Mouse (Mus musculus) stomach, embryonic 14.5 days (tissue): ENCODE data around the gene Lamp5. TPM values are rescaled to one million over a fixed set of nuclear protein-coding genes. Genes with fewer than 3 reads are reported as not detected.

Experiments used
- ATAC-seq: fragments of 200-750 bp; cut with Nextera tagmentation; 2 replicates; pipeline ENCODE4 v1.8.0; 2017; ENCODE audit warnings: low read depth, moderate TSS enrichment; ENCODE audit not compliant: insufficient number of reproducible peaks, insufficient read depth, low FRiP score
- H3K27ac ChIP-seq: fragments of 300-500 bp; sonication (generic); 2 replicates; pipeline ENCODE4 v1.5.1; 2014; ENCODE audit warnings: mild to moderate bottlenecking, low read length, moderate library complexity, mixed read lengths
- H3K27me3 ChIP-seq: fragments of 300-500 bp; sonication (generic); 2 replicates; pipeline ENCODE4 v1.6.1; 2014; ENCODE audit warnings: low read length, control low read depth, mixed read lengths; ENCODE audit not compliant: control insufficient read depth, insufficient read depth
- H3K36me3 ChIP-seq: fragments of 300-500 bp; sonication (generic); 2 replicates; pipeline ENCODE4 v1.6.1; 2014; ENCODE audit warnings: mild to moderate bottlenecking, control low read depth, low read length, moderate library complexity, mixed read lengths; ENCODE audit not compliant: control insufficient read depth, insufficient read depth
- H3K4me1 ChIP-seq: fragments of 300-500 bp; sonication (generic); 2 replicates; pipeline ENCODE4 v1.6.1; 2014; ENCODE audit warnings: low read length, control low read depth, mixed read lengths; ENCODE audit not compliant: control insufficient read depth, insufficient read depth
- H3K4me2 ChIP-seq: fragments of 300-500 bp; sonication (generic); replicated peaks from 2 replicates; pipeline ENCODE4 v1.6.1; 2014; ENCODE audit warnings: low read depth, low read length, control low read depth
- H3K4me3 ChIP-seq: fragments of 300-500 bp; sonication (generic); 2 replicates; pipeline ENCODE4 v1.5.1; 2014; ENCODE audit warnings: low read depth, low read length, control low read depth
- H3K9ac ChIP-seq: fragments of 300-500 bp; sonication (generic); replicated peaks from 2 replicates; pipeline ENCODE4 v1.6.1; 2014; ENCODE audit warnings: low read depth, mild to moderate bottlenecking, control low read depth, low read length, moderate library complexity, mixed read lengths
- H3K9me3 ChIP-seq: fragments of 300-500 bp; sonication (generic); 2 replicates; pipeline ENCODE4 v1.6.1; 2016; ENCODE audit warnings: low read depth, low read length, control low read depth; ENCODE audit not compliant: control insufficient read depth
- WGBS: fragments of 180-500 bp; shearing (Covaris S2); extraction: QIAGEN DNeasy Blood & Tissue Kit; methylation state at CpG from one replicate; pipeline ENCODE4 v1.1.7; 2014; 5-methylcytosine and 5-hydroxymethylcytosine counted together
- polyA plus RNA-seq: library from polyadenylated mRNA; unstranded; fragments of >200 nt; fragmentation: Nextera tagmentation; extraction: Ambion mirVana; gene quantifications from 2 replicates; pipeline ENCODE4 v1.2.1, GENCODE M21; 2014

Gene Lamp5
- polyA plus RNA-seq, 1 experiment from 2014 or later = not detected

DNA sequence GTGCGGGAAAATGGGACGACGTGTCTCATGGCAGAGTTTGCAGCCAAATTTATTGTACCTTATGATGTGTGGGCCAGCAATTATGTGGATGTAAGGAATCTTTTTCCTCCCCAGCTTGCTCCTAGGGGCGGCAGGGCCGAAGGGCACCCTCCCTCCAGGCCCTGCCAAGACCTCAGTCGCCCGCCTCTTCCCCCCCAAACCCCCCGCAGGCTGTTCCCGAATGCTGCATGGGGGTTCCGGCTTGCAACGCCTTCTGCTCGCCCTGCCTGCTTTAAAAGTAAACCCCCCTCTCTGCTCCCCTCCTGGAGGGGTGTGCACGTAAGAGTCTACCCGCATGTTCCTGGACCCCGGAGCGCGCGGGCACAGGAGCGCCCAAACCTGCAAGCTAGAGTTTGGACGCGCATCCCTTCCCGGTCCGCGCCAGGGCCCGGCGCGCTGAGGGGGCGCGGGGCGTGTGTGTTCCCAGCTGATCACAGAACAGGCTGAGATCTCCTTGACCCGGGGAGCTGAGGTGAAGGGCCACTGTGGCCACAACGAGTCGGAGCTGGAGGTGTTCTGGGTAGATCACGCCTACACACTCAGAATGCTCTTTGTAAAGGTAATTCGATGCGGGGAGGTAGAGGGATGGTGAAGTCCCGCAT lies 7.1 kb downstream of the Lamp5 start:
- H3K9me3 ChIP-seq = no peaks in the 10 kb centered on the region
- H3K9ac ChIP-seq = no peak overlapping the region
- H3K4me2 ChIP-seq = peak overlapping the region; percentile 26
- 1% methylated on average over 37 of the region's 37 CpGs for WGBS
- 0 out of 2 replicates have a peak, but pooled peaks cover 3% of the 10 kb centered on the region for H3K4me1 ChIP-seq
- H3K36me3 ChIP-seq = no peaks in the 10 kb centered on the region
- 0 out of 2 replicates have a peak, but pooled peaks have one; percentile 28 for ATAC-seq
- peak overlapping the region; percentile 17 for H3K4me3 ChIP-seq
- H3K27ac ChIP-seq = no peak overlapping the region
- H3K27me3 ChIP-seq = peaks cover 34% of the 10 kb centered on the region

DNA sequence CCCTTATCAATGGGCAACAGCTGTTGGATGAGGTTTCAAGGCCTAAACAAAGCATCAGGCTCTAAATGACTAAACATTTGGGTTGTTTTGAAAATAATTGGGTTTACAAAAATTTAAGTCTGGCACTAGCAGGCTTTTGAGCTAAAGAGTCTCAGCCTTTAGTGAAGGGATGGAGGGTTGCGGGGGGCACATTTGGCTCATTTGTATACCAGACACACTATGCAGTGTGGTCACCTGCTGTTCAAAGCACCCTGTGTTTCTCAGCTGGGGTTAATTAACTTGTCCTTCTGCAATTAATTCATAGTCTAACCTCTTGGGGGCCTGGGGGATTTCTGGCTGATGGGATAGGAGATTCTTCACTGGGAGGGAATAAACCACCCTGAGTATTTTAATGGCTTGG lies 12.3 kb downstream of the Lamp5 start:
- H3K4me2 ChIP-seq = no peak overlapping the region
- ATAC-seq = no peak

DNA sequence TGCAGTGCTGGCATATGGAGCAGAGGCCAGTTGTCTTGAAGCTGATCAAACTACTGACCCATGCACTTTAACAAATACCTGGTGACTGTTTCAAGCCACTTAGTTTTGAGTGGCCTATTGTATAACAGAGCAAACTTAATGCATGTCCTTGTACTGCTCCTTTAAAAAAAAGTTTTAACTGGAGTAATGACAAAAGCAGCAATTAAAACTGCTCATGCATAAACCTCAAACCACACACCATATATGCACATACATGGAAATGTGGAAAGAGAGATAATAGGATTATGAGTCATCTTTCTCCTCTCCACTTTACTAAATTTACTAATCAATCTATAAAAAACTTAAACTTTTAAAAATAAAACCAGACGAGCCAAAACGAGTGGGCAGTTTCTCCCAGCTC lies 43.9 kb downstream of the Lamp5 start:
- Histone ChIP-seq H3K4me3 (no peak overlapping the region), H3K4me1 (no peaks in the 10 kb centered on the region), H3K27ac (no peak overlapping the region), H3K36me3 (no peaks in the 10 kb centered on the region), H3K9me3 (no peaks in the 10 kb centered on the region), H3K9ac (no peak overlapping the region), H3K4me2 (no peak overlapping the region), H3K27me3 (no peaks in the 10 kb centered on the region)
- ATAC-seq = no peak
- 60% methylated on average over 2 of the region's 2 CpGs for WGBS

More for the DNA sequence above, 12.3 kb downstream of the Lamp5 start:
- WGBS = 94% methylated on average over 1 of the region's 1 CpGs
- Histone ChIP-seq H3K9ac (no peak overlapping the region), H3K27me3 (peaks cover 15% of the 10 kb centered on the region), H3K36me3 (no peaks in the 10 kb centered on the region), H3K27ac (no peak overlapping the region), H3K9me3 (no peaks in the 10 kb centered on the region), H3K4me1 (no peaks in the 10 kb centered on the region), H3K4me3 (no peak overlapping the region)

DNA sequence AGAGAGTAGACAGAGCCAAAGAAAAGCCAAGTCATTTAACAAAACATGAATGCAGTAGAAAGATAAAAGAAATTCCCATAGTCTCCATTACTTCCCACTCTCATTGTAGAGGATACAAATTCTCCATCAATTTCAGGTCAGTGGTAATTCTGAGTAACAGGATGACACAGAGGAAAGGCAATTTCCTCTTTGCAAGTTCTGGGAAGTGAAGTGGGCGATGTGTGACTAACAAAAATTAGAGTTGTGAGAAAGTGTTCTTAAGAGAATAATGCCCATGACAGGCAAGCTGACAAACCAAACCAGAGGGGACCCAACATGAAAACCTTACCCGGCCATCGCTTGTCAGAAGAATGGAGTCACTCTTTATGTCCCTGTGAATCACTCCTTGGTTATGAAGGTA lies 45.1 kb downstream of the Lamp5 start:
- no peak overlapping the region for H3K27ac ChIP-seq

DNA sequence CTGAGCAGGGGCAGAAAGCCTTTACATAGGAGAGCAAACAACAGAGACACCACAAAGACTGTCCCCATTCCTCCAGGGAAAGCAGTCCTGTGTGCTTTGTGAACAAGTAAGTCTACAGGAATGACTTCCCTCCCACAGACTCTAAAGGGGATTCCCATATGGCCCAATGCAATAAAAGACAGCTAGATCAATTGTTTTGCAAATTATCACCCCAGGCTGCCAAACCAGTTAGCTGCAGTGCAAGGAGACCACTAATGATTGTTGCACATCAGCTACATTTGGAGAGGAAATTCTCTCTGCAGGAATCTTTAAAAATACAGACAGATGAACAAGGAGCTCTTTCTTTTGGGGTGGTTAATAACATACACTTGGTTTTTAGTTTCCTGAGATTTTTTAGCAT lies 55.6 kb downstream of the Lamp5 start:
- no peak overlapping the region for H3K4me2 ChIP-seq
- H3K4me3 ChIP-seq = no peak overlapping the region
- no peaks in the 10 kb centered on the region for H3K4me1 ChIP-seq
- no peaks in the 10 kb centered on the region for H3K9me3 ChIP-seq
- no peaks in the 10 kb centered on the region for H3K27me3 ChIP-seq
- H3K27ac ChIP-seq = no peak overlapping the region
- no peaks in the 10 kb centered on the region for H3K36me3 ChIP-seq
- ATAC-seq = no peak
- H3K9ac ChIP-seq = no peak overlapping the region

More for the DNA sequence above, 45.1 kb downstream of the Lamp5 start:
- Histone ChIP-seq H3K36me3 (no peaks in the 10 kb centered on the region), H3K9ac (no peak overlapping the region), H3K4me2 (no peak overlapping the region), H3K27me3 (no peaks in the 10 kb centered on the region), H3K9me3 (no peaks in the 10 kb centered on the region), H3K4me1 (no peaks in the 10 kb centered on the region), H3K4me3 (no peak overlapping the region)
- ATAC-seq = no peak
- WGBS = 91% methylated on average over 3 of the region's 3 CpGs

DNA sequence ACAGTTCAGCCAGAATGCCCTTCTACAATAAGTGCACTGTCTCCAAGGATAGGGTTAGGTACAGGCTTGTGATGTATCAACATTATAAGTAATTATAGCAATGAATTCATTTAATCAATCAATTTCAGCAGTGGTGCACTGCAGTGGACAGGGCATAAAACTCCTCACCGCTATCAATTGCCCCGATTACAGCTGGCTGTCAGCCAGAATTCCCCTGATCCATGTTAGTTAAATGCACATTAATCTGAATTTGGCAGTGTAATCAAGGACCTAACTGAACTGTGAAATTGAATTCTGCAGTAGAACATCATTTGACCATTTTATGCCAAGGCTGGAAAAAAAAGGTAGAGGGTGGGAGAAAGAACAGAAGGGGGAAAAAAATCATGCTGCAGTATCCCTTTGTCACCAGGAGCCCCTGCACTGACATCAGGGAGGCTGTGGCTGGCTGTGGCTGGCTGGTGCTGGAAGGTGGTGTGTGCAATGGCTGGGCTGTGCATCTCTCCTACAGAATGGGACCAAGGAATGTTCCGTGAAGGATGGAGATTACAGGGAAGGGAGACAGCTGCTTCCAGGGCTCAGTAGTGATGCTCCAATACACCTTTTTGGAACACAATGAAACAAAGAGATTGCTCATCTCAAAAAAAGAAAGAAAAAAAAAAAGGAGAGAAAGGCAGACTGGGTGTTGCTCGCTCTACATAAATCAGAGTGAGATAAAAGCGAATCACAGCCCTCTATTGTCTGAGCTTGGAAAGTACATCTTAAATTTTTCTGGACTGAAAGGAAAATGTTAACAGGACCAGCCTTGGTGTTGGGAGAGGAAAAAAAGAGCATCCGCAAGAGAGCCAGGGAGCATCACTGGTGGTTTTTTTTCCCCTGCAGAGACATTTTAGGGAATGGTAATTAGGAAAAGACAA lies 56.3 kb downstream of the Lamp5 start:
- H3K4me1 ChIP-seq = no peaks in the 10 kb centered on the region
- ATAC-seq = peak; percentile 33; the same call in 1 of the 2 replicates
- no peak overlapping the region for H3K9ac ChIP-seq
- no peaks in the 10 kb centered on the region for H3K27me3 ChIP-seq
- H3K9me3 ChIP-seq = no peaks in the 10 kb centered on the region
- H3K4me3 ChIP-seq = no peak overlapping the region
- 39% methylated on average over 6 of the region's 6 CpGs for WGBS
- H3K36me3 ChIP-seq = no peaks in the 10 kb centered on the region
- H3K27ac ChIP-seq = no peak overlapping the region
- H3K4me2 ChIP-seq = no peak overlapping the region

DNA sequence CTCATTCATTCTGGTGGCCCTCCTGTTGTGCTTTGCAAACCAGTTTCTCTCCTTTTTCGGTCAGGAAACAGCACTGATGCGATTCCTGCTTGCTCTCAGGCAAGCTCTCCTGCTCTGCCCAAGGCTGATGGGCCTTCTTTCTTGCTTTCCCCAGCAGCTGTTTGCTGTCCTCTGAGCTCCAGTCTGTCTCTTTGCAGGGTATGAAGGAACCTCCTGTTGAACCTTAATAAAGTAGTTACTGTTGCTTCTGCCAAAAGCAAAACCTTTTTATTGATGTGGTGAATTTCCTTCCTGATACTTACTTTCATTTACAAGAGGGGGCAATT lies 57.0 kb downstream of the Lamp5 start:
- 22% methylated on average over 2 of the region's 2 CpGs for WGBS
- H3K9ac ChIP-seq = no peak overlapping the region
- H3K4me2 ChIP-seq = no peak overlapping the region

DNA sequence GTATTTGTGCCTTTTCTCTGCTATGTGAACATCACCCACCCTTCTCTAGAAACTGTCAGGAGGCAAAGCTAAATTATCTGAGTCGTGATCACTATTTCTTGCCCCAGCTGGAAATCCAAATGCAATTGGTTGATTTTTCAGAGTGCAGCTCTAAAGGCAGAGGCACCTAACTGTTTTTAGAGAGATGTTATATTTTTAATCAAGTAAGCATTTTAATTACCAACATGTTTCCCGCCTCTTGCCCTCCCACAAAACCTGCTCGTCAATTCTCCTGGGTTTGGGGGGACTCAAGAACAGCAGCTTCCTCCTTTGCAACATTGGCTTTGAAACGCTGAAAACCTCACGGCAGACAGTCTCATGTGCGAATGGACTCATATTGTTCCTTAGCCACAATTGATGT lies 61.3 kb downstream of the Lamp5 start:
- H3K9ac ChIP-seq = no peak overlapping the region
- no peak for ATAC-seq
- no peaks in the 10 kb centered on the region for H3K27me3 ChIP-seq
- H3K9me3 ChIP-seq = no peaks in the 10 kb centered on the region
- H3K36me3 ChIP-seq = no peaks in the 10 kb centered on the region
- no peak overlapping the region for H3K4me3 ChIP-seq
- no peaks in the 10 kb centered on the region for H3K4me1 ChIP-seq
- no peak overlapping the region for H3K27ac ChIP-seq
- 80% methylated on average over 6 of the region's 6 CpGs for WGBS
- H3K4me2 ChIP-seq = no peak overlapping the region

More for the DNA sequence above, 57.0 kb downstream of the Lamp5 start:
- Histone ChIP-seq H3K4me1 (no peaks in the 10 kb centered on the region), H3K27me3 (no peaks in the 10 kb centered on the region), H3K9me3 (no peaks in the 10 kb centered on the region), H3K4me3 (no peak overlapping the region), H3K36me3 (no peaks in the 10 kb centered on the region), H3K27ac (no peak overlapping the region)
- no peak for ATAC-seq
